Mouse (Mus musculus) heart, adult 8-10 months (tissue): ENCODE measurements around the gene Apoc1. TPM values are rescaled to one million over a fixed set of nuclear protein-coding genes. Genes with fewer than 3 reads are reported as not detected.

Source experiments
- DNase-seq: peaks from one replicate; pipeline ENCODE4 v3.0.0; 2022; ENCODE audit warnings: low spot score
- total RNA-seq, 4 experiments: library from RNA; stranded (reverse); gene quantifications; 2 replicates each; pipeline ENCODE4 v1.2.4; 2022

Gene Apoc1
- 1 to 10 TPM in 1 of 4 experiments, under 1 TPM in 1, not detected in 2; 0.98 to 1.1 TPM for total RNA-seq

DNA sequence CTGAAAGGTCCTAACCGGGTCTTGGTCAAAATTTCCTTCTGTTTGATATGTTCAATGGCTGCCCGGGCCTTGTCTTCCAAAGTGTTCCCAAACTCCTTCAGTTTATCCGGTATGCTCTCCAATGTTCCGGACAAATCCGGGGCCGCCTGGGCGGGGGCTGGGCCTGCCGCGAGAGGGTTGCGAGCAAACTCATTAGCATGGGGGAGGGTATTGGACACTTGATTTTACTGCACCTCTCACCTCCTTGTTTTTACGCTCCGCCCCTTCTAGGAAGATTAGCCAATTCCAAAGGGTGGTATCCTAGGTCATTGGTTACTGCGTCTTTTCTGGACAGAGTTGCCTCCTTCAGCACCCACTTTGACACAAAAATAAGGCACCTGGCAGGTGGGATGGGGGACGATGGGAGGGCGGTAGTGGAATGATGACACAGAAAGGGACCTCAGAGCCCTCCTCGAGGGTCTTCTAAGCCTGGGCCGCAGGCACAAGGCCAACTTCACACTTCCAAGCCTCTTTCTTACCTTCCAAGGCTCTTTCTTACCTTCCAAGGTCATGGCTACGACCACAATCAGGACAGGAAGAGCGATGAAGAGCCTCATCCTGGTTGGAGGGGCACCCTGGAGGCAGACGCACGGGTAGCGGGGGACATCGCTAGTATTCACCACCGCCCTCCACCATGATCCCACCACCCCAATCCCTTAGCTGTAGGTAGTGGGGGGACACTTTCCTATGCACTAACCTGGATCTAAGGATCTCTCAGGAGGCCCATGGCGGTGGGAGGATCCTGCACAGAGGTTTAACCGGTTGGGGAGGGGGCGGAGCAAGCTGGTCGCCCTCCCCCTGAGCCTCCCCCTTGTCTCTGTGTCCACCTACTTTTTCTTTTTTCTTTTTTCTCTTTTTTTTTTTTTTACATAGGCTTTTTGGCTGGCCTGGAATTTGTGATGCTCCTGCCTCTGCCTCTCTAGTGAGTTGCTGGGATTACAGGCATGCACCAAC, at the start of gene Apoc1:
Apoc1 (minus strand) TSS at position 788 of the 993 bp plus-strand sequence.
- DNase-seq: no peak

DNA sequence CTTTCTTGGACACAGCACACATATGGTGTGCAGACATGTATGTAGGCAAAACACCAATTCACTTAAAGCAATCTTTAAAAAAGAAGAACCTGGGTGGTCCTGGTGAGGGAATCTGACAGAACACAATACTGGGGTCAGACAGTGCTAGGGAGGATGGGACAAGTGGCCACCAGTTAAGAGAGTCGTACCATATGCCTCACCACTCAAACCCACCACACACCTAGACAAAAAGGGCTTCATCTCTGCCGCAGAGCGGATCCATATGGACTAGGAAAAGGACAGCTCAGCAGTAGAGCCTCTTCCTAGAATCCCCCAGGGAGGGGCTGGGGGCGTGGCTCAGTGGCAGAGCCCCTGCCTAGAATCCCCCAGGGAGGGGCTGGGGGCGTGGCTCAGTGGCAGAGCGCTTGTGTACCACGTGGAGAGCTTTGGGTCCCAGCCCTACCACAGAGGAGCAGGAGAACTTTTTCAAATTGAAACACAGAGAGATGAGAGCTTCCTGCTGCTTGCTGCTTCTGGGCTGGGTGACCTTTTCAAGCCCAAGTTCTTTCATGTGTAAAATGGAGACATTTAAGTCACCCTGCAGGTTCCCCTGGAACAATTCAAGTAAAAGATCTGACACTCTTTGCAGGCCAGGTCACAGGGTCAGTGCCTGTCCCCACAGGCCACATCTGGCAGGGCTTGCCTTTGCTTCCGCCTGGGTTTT, 49.0 kb upstream of the Apoc1 start:
- no peak for DNase-seq

DNA sequence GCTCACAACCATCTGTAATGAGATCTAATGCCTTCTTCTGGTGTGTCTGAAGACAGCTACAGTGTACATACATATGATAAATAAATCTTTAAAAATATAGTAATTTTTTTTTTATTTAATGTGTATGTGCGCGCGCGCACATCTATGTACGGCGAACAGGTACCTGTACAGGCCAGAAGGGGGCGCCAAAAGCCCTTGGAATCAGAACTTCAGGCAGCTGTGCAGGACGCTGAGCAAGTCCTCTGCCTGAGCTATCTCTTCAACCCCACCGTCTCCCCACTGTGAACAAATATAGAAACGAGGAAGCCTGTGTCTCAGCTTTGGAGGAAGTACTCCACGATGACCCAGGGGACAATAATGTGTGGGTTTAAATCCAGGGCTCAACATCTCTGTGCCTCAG, 47.8 kb upstream of the Apoc1 start:
- DNase-seq: no peak

DNA sequence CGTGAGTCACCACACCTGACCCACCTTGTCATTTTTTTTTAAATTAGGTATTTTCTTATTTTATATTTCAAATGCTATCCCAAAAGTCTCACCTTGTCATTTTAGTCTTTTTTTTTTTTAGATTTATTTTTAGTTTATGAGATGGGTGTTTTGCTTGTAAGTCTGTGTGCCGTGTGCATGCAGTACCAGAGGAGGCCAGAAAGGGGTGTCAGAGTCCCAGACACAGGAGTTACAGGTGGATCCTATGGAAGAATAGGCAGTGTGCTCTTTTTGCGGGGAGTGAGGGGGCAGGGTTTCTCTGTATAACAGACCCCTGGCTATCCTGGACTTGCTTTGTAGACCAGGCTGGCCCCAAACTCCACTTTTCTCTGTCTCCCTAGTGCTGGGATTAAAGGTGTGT, 46.3 kb upstream of the Apoc1 start:
- no peak for DNase-seq

DNA sequence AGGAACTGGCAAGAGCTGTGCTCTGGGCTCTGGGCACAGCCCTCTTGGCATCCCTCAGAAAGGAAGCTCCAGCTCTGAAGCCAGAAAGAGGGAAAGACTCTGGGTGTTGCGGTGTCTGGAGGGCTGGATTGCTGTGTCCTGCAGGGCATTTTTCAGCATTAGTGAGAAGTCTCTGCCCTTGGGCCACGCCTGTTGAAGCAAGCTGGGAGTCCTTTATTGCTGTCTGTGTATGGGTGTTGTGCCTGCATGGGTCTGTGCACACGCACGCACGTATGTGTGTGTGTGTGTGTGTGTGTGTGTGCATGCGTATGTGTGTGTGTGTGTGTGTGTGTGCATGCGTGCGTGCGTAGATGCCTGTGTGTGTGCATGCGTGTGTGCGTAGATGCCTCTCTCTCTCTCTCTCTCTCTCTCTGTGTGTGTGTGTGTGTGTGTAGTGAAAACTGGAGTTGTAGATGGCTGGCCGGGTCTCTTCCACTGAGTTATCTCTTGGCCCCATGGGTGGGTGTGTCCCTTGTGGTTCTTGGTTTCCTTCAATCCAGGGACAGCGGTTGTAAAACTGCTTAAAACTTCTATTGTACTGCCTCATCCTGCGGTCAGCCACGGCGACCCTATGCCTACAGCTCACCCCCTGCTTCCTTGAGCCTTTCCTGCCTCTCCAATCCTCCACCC, 44.1 kb upstream of the Apoc1 start:
- no peak for DNase-seq

DNA sequence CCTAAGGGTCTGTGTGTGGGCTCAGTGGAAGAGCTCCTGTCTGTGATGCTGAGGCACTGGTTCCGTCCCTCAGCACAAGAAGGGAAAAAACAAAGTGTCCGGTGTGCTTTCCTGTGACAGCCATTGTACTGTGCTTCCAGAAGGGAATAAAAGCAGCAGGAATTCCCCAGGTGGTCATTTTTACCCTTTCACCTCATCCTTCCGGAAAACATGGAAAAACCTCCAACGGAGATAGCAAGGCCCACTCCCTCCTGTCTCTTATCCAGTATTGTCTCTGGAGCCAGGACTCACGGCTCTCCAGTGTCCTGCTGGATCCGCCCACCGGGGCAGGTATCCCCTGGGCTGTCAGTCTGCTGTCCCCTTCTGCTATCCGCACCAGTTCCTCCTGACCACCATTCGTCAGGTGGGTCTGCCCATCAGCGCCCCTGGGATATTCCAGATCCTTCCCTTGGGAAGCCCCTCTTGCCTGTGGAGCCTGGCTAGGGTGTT, 41.8 kb upstream of the Apoc1 start:
- no peak for DNase-seq

DNA sequence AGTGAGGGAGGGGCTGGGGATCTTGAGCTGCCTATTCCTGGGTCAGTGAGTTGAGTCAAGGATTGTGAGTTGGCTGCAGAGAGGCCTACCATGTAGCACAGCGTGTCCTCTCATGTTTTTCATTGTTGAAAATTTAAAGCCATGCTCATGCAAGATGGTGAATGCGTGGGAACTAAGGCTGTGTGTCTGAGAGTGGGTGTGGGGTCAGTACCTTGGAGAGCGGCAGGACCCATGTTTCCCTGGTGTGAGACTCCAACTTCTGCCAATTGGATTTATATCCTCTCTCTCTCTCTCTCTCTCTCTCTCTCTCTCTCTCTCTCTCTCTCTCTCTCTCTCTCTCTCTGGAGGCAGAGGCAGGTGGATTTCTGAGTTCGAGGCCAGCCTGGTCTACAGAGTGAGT, 34.1 kb upstream of the Apoc1 start:
- no peak for DNase-seq

DNA sequence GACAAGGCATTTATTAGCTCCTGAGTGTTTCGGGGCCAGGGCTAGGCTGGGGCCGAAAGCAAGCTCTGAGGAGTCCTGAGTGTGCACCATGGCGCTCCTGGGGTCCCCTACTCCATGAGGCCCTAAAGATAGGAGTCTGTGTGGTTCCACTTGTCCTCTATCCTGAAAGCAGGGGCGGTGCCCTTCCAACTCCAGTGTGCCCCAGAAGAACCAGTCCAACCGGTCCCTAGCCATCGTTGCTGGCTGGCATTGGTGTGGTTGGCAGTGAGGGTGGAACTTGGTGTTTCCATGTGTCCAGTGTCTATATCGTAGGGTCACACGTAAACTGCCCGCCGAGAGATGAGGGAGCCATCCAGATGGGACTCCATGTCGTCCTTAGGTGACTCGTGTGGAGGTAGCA, 31.7 kb upstream of the Apoc1 start:
- DNase-seq: no peak

DNA sequence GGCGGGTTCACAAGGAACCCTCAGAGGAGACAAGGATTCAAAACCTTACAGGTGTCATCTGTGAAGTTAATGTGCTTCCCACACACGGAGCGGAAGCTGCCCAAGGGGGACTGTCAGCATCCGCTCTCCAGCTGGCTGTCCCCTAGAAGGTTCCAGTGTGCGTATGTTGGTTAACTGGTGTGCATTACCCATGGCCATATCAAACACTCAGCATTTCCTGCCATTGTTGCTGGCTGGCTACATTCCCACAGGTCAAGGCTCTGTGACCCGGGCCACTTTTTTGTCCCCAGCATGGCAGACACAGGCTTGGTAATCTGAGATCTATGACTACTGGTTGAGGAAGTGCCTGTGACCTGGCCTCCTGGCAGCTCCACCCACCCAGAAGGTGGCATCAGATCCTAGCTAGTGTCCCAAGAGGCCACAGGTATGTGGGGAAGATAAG, 30.3 kb upstream of the Apoc1 start:
- peak; percentile 77 for DNase-seq

DNA sequence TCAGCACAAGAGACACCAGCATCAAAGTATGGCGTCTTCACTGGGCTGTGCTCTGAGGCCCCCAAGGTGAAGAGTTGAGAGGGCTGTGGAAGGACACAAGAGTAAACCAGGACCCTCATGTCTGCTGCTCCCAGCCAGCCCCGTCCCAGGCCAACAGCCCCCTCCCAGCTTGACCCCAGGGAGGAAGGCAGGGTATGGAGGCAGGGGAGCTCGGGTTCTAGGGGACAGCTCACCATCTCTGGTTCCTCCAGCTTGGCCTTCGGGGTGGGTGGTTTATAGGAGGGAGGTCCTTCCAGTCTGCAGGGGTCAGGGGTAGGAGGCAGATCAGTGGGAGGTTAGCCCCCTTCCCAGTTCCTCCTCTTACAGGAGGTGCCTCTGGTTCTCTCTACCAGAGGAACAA, 26.7 kb upstream of the Apoc1 start:
- DNase-seq: no peak

DNA sequence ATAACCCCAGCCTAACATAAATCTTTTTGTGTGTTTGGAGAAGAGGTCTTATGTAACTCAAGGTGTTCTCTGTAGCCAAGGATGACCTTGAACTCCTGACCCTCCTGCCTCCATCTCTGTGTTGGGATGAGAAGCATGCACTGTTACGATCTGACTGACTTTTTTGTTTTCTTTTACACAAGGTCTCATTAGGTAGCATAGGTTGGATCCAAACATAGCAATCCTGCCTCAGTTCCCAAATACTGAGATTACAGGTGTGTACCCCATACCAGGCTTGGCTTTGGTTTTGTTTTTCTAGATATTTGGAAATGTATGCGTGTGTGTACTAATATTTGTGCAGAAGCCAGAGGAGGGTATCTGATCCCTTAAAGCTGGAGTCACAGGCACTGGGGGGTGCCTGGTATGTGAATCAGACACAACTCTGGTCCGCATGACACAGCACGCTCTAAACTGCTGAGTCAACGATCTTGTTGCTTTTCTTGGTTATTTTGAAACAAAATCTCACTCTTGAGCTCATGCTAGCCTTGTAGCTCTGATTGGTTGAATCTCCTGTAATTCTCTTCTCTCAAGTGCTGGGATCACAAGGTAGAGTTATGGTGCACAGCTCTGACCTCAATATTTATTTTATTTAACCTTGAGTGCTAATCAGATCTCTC, 26.0 kb upstream of the Apoc1 start:
- no peak for DNase-seq

DNA sequence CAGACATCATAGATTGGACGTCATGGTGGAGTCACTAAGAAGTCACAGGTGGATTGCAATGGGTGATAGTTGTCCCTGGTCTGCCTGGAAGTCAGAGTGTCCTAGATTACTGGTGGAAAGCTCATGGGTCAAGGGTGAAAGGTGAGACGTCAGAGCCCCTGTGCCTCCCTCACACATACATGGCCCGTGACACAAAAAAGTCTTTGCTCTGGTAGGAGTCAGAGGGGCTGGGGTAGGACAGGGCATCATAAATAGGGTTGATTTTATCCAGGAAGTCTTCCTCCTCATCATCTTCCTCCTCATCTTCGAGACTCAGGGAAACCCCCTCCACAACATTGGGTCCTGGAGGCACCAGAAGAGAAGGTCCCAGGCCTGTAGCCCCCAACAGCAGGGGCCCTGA, 24.9 kb upstream of the Apoc1 start:
- DNase-seq: no peak

DNA sequence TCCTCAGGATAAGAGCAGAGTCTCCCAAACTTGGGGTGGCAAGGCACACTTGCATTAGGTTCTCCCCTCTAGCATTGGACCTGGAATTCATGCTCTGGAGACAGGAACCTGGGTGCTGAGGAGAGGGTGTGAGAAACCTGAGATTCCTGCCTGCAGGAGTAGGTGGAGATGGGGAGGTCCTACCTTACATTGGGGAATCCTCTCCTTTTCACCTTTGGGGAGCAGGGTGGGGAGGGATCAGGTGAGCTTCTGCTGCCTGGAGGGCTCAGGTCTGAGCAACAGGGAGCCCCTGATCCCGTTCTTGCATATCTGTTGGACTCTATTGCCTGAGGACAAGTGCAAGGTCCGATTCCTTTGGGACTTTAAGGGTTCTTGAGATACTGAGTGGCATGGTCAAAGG, 24.4 kb upstream of the Apoc1 start:
- no peak for DNase-seq

DNA sequence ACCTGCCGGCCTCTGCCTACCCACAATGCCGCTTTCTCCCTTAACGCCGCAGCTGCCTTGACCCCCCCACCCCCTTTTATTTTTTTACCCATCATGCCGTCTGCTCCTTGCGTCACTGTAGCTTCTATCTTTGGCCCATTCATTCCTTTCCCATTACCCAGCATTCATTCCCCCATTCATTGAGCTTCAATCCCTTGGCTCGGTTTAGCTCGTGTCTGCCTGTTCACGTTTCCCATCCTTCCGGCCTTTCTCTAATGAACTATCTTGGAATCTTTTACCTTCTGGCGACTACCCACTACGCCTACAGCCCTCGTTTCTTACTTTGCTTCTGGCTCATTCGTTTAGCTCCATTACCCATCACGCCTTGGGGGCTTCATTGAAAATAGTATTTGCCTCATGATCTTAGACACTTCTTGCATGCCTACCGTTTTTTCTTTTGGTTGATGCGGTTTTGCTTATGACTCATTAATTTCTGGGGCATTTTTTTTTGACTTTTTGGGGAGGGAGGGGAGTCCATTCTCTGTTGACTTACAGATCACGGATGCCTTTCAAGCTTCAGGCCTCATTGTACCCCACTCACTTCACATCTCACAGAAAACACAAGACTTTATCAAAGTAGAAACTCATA, 23.7 kb upstream of the Apoc1 start:
- no peak for DNase-seq

DNA sequence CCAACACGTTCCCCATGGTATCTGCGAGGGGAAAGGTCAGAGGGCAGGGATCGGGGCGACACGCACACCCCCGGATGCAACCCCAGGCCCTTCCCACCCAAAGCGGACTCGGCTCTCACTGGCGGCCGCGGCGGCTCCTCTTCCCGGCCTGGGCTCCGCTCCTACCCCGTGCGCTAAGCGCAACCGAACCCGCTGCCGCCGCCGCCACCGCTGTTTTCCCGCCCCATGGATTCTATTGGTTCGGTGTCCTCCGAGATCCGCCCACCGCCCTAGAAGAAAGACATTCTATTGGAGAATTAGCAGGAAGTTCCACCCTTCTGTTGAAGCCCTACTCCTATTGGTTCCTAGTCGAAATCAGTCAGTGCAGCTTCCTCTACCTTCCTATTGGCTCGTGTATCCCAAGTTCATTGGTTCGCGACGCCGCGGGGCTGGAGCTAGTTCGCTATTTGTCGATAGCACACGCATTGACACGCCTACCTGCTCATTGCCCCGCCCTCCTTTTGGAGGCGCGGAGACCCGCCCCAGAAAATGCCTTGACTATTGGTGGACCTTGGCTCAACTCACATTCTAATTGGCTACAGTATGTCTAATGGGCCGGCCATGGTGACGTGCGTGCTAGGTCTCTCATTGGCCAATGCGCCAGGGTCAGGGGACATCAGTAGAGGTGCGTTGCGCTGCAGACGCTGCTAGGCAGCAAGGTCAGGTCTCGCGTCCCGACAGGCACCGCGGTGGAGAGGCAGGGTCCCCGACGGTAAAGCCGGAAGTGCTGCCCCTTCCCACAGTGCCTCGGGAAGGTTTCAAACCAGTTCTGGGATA, 23.0 kb upstream of the Apoc1 start, which contains the start of gene Tomm40:
Tomm40 (minus strand) TSS at position 200 of the 816 bp plus-strand sequence.
- DNase-seq: peak; percentile 99

DNA sequence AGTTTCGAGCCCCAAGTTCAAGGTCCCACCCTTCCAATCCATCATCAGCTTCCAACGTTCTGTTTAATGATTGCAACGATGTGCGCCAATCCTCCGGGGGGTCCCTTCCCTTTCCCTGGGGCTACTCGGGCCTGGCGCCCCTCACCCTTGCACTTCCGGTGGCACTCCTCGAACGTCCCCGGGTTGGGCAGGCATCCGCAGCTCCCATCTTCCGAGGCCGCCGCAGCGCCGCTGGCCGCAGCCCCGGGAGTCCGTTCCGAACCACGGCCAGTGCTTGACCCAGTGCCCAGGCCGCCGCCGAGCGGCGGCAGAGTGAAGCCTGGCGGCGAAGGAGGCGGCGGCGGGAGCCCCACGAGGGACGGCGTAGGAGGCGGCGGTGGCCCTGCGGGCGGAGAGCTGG, 22.4 kb upstream of the Apoc1 start:
- DNase-seq: no peak

DNA sequence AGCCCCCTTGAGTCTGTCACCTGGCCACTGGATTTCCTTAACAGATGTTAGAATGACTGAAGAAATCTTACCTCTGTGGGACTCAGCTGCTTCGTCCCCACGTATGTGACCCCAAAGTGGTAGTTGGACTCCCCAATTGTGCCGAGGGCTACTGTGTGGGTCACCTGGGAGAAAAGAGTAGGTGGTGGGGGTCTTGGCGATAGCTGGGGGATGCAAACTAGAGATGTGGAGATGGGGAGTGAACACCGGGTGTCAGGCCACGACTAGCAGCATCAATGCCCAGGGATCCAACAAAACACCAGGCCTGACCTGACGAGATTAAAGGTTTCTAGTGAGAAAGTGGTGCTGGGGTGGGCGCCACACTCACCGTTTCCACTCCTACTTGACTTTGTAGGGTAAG, 21.1 kb upstream of the Apoc1 start:
- DNase-seq: no peak

DNA sequence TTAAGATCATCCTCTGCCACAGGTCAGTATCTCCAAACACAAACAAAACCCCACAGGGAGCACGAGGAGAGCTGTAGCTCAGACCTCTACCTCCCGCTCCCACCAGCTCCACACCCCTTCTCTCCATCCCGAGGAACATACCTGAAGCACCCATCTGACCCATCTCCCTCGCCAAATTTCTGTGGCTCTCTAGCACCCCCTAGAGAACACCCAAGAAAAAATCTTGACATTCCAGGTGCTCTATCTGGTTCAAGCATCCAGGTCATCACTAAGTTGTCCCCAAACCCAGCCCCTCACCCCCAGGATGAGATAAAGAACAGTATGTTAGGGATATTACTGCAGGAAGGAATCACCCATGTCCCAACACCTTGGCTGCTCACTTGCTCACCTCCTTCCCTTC, 20.7 kb upstream of the Apoc1 start:
- no peak for DNase-seq

DNA sequence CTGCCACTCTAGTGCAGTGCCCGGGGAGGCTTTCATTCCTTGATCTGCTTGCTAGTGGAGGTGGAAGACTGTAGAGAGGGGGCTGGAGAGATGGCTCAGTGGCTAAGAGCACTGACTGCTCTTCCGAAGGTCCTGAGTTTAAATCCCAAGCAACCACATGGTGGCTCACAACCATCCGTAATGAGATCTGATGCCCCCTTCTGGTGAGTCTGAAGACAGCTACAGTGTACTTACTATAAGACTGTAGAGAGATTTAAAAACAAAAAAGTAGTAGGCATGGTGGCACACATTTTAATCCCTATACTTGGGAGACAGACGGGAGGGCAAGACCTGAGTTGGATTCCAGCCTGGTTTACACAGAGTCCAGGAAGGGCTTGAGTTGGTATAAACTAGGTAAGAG, 20.0 kb upstream of the Apoc1 start:
- no peak for DNase-seq

DNA sequence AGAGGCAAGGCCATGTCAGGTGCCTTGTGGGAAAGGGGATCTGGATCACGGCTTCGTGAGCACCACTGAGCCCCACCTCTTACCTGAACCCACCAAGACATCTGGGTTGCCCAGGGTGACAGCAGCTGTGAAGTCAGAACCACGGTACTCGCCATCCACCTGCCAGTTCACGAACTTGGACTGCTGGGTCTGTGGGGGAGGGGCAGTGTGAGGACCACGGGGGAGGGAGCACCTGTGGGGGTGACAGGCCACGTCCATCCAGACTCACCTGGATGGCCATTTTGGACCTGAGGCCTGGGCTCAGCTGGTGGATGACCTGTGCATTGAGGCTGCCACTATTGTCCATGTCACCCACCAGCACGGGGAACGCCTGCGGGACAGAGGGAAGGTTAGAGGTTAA, 18.2 kb upstream of the Apoc1 start:
- DNase-seq: no peak
